Mouse (Mus musculus) olfactory bulb, adult 2 months (tissue): ENCODE results near the gene Numa1.

ENCODE experiments used
- CTCF ChIP-seq: fragments of 200-500 bp; IDR thresholded peaks from 2 replicates; pipeline ENCODE4 v1.5.1; 2012; ENCODE audit warnings: low read depth, mild to moderate bottlenecking, low read length, moderate library complexity; ENCODE audit not compliant: insufficient read depth
- POLR2A ChIP-seq: fragments of 200-500 bp; IDR thresholded peaks from 2 replicates; pipeline ENCODE4 v1.6.1; 2012; ENCODE audit warnings: mild to moderate bottlenecking, low read depth, low read length, moderate library complexity; ENCODE audit not compliant: insufficient read depth

GRCm38 (mm10) chr7:102037318-102037717 is 103.4 kb downstream of the Numa1 start:
- TF ChIP-seq CTCF (no peak), POLR2A (no peak)
